Mouse (Mus musculus): ENCODE results near the gene Thtpa.
A peak's percentile ranks its signal among the peaks of the same experiment; 100 is the strongest.

Thtpa gene

GRCm38 (mm10) chr14:55135676-55136075 lies 41.1 kb downstream of the Thtpa start:
- no peak for DNase-seq (ENCODE audit: low read depth, low spot score)

GRCm38 (mm10) chr14:55139313-55139712 lies 44.7 kb downstream of the Thtpa start:
- DNase-seq (ENCODE audit: low read depth, low spot score), result no peak

GRCm38 (mm10) chr14:55146324-55146723 lies 51.7 kb downstream of the Thtpa start:
- DNase-seq (ENCODE audit: low read depth, low spot score), result no peak

GRCm38 (mm10) chr14:55146829-55147401 lies 52.3 kb downstream of the Thtpa start:
- no peak for DNase-seq (ENCODE audit: low read depth, low spot score)

GRCm38 (mm10) chr14:55148363-55148915 lies 53.9 kb downstream of the Thtpa start:
- peak; percentile 48 for DNase-seq (ENCODE audit: low read depth, low spot score)
